Mouse (Mus musculus) liver, adult (tissue): ENCODE measurements around the gene Nfil3.

Experiments used
- GATA4 ChIP-seq: IDR thresholded peaks from 2 replicates; pipeline ENCODE4 v1.6.1; 2014; ENCODE audit warnings: mild to moderate bottlenecking, low read length; ENCODE audit not compliant: insufficient replicate concordance

Nfil3 gene

GRCm38 (mm10) chr13:52980951-52981421 lies at the start of gene Nfil3:
Nfil3 (minus strand) TSS chr13:52981073.
- TF ChIP-seq GATA4 = no peak

- TF ChIP-seq GATA4 = no peak
These were observed 43.4 kb upstream of the Nfil3 start for GRCm38 (mm10) chr13:53024285-53024684.

GRCm38 (mm10) chr13:53020282-53020681 lies 39.4 kb upstream of the Nfil3 start:
- no peak for TF ChIP-seq GATA4

GRCm38 (mm10) chr13:53019532-53019931 lies 38.7 kb upstream of the Nfil3 start:
- no peak for TF ChIP-seq GATA4

GRCm38 (mm10) chr13:53018976-53019375 lies 38.1 kb upstream of the Nfil3 start:
- no peak for TF ChIP-seq GATA4

- TF ChIP-seq GATA4 = no peak
These were observed 37.1 kb upstream of the Nfil3 start for GRCm38 (mm10) chr13:53017983-53018382.

- TF ChIP-seq GATA4 = no peak
These were observed 36.2 kb upstream of the Nfil3 start for GRCm38 (mm10) chr13:53017117-53017516.

GRCm38 (mm10) chr13:53011426-53011825 lies 30.6 kb upstream of the Nfil3 start:
- TF ChIP-seq GATA4 = no peak

GRCm38 (mm10) chr13:53008489-53009184 lies 27.8 kb upstream of the Nfil3 start:
- TF ChIP-seq GATA4 = no peak

- TF ChIP-seq GATA4 = no peak
These were observed 26.9 kb upstream of the Nfil3 start for GRCm38 (mm10) chr13:53007781-53008180.

- TF ChIP-seq GATA4 = no peak
These were observed 22.4 kb upstream of the Nfil3 start for GRCm38 (mm10) chr13:53003286-53003685.

- no peak for TF ChIP-seq GATA4
These were observed 20.6 kb upstream of the Nfil3 start for GRCm38 (mm10) chr13:53001511-53001935.

- no peak for TF ChIP-seq GATA4
These were observed 19.6 kb upstream of the Nfil3 start for GRCm38 (mm10) chr13:53000481-53000880.

GRCm38 (mm10) chr13:52998541-52998940 lies 17.7 kb upstream of the Nfil3 start:
- no peak for TF ChIP-seq GATA4

GRCm38 (mm10) chr13:52997806-52998205 lies 16.9 kb upstream of the Nfil3 start:
- no peak for TF ChIP-seq GATA4

GRCm38 (mm10) chr13:52996201-52996600 lies 15.3 kb upstream of the Nfil3 start:
- TF ChIP-seq GATA4 = no peak

GRCm38 (mm10) chr13:52994197-52994881 lies 13.5 kb upstream of the Nfil3 start:
- no peak; the same call in 1 of the 2 replicates for TF ChIP-seq GATA4

GRCm38 (mm10) chr13:52990139-52990538 lies 9.3 kb upstream of the Nfil3 start:
- TF ChIP-seq GATA4 = no peak
